Mouse (Mus musculus) hematopoietic stem cell, adult 5-6 weeks (primary cell): Measurements from ENCODE around the gene Popdc3. TPM values are rescaled to one million over a fixed set of nuclear protein-coding genes. Genes with fewer than 3 reads are reported as not detected.
"Not testable (repeated sequence)": the region's sequence is repeated elsewhere in the genome, so short reads cannot be mapped to it uniquely, and the experiment has no call there.

Experiments used
- ATAC-seq, 2 experiments: fragments of 125-278 bp in 1 of 2; replicated peaks in 1 of 2; 2 replicates each; pipeline ENCODE4 v1.8.0; 2016 to 2017; ENCODE audit warnings: inconsistent platforms in 2 of 2, mild to moderate bottlenecking in 2 of 2, moderate number of reproducible peaks in 2 of 2, low read depth in 1 of 2, moderate TSS enrichment in 1 of 2; ENCODE audit not compliant: low FRiP score in 2 of 2, poor library complexity in 2 of 2, severe bottlenecking in 2 of 2, insufficient read depth in 1 of 2, low TSS enrichment in 1 of 2
- total RNA-seq: library from RNA; stranded (forward); fragments of 172-1452, 232-1000 nt; gene quantifications from 2 replicates; pipeline ENCODE4 v1.2.3, GENCODE M21; 2017

Popdc3 gene
- not detected in 2 replicates for total RNA-seq

- ATAC-seq: not testable (repeated sequence)
These were observed at the start of gene Popdc3 for GRCm38 (mm10) chr10:45177798-45178197. Gene Popdc3, plus strand, starts transcription at chr10:45178098.

DNA sequence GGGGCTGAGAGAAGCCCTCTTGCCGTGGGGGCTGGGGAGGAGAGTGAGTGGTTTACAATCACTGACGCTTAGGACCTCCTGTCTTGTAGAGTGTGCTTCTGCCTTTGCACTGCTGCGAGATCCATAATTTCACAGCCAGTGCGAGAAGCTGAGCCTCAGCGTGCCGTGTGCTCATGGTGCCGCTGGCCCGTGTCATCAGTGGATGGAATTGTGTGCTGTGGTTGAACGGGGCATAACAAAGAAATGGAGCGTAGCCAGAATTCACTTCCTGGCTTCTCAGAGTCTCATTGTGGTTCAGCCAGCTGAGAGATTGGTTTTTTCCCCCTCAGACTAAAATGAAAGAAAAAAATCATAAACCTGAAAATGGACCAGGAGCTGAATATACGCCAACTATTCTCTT is 48.8 kb upstream of the Popdc3 start:
- peak; percentile 82 to 86 for ATAC-seq

GRCm38 (mm10) chr10:45130004-45130403 is 47.9 kb upstream of the Popdc3 start:
- ATAC-seq: peak in 1 of 2 experiments; percentile 5; a peak in 1 of 4 replicates

GRCm38 (mm10) chr10:45132371-45132770 is 45.5 kb upstream of the Popdc3 start:
- ATAC-seq: no peak

GRCm38 (mm10) chr10:45136806-45137205 is 41.1 kb upstream of the Popdc3 start:
- ATAC-seq: no peak

GRCm38 (mm10) chr10:45139910-45140309 is 38.0 kb upstream of the Popdc3 start:
- no peak for ATAC-seq

DNA sequence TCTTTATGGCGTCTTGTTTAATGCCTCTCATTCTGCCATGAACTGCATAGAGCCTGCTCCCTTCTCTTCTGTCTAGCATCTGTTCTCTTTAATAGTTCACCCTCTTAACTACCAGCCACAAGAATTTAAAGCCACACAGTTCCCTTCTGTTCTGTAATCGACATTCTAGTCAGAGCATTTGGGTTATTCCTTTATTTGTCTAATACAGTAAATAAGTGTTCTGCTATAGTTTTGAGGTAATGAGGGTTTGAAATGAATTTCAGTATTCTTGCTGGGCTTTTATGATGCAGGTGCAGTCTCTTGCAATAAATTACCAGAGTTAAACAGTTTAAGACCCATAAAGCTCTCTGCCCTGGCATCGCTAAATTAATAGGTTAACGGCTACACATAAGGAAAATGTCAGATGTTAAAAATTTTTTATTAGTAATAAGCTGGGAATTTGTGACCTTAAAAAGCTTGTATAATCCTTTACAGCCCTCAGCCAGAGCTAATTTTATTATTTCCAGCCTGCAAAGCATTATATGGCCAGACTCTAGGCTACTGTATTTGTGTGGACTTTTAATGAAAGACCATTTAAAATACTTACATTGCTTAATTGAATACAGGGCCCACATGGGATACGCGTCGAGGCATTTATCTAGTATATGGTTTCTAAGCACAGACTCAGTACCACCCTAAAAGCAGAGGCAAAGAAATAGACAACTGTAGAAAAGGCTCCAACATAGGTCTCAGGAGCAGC is 37.3 kb upstream of the Popdc3 start:
- ATAC-seq: no peak

DNA sequence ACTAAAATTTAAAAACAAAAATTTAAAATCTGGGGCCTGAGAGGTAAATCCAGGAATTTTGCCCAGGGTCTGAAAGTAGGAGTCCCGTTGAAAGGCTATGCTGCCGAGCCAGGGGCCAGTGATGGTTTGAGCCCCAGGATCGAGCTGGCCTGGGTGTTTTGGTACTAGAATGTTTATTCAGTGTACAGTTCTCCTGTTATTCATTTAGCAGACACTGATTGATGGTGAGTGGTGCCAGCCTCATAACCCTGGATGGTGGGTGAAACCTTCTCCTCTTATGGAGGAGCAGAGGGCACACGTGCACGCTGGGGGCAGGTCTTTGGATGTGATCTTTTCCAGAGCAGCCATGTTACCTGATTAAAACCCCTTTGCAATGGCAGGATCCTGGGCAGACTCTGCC is 35.5 kb upstream of the Popdc3 start:
- ATAC-seq: no peak

DNA sequence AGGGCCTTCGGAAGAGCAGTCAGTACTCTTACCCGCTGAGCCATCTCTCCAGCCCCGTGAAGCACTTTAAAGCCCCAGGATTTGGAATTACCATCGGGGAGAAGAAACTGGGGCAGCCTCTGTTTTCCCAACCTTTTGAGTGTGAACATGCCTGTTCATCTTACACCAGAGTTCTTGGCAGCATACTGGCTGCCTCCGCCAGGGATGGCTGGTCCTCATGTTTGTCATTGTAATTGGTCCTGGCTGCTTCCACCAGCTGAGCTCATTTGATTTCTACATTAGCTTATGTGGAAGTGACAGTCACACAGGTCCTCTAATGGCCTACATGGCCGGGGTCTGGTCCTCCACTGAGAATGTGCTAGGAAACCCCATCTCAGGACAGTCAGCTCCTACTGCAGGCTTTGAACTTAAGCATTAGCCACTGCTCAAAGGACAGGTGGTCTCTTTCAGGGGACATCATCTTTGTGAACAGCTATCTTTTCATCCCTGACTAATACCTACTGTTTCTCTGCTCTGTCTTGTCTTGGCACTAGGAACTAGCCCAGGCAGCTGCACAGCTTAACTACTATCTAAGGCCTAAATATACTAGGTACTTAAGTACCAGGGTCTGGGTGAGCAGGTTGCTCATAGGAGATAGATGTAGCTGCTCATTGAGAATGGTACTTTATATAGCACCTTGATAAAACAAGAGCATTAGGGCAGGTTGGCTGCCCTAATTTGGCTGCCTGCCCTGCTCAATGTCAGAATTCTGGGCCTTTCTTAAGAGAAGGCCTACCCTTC is 33.7 kb upstream of the Popdc3 start:
- no peak for ATAC-seq

DNA sequence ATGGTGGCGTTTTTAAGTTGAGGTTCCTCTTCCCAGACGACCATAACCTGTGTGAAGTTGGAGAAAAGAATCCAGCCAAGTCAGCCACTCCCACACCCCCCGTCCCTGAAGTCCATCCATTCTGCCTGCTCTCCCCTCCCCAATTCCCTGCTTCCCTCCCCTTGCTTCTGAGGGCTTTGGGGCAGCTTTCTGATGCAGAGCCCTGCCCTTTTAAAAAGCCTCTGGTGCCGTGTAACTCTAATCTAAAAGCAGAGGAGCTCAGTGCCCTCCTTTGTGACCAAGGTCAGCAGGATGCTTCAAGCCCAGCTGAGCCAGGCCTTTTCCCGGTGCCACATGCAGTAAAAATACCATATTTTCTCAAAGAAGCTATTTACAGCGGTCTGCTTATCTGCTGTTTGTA is 31.1 kb upstream of the Popdc3 start:
- ATAC-seq: no peak

DNA sequence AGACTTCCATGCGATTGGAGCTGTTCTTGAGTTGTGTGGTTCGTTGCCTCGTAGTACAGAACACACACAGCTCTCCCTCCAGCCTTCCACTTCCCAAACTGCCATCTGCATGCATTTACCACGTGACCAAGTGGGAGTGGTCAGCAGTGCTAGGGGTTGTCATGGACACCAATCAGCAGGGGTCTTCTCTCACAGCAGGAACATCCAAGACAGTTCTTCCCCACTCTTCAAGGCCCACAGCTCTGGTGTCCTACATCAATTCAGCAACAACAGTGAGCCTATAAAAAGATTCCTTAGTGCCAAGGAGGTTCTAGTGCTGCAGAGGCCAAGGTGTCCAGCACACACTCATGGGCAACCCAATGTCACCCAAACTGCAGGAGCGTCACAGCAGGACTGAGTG is 26.8 kb upstream of the Popdc3 start:
- ATAC-seq: no peak

GRCm38 (mm10) chr10:45151771-45152692 is 25.9 kb upstream of the Popdc3 start:
- no peak for ATAC-seq

GRCm38 (mm10) chr10:45154557-45155060 is 23.3 kb upstream of the Popdc3 start:
- no peak for ATAC-seq

DNA sequence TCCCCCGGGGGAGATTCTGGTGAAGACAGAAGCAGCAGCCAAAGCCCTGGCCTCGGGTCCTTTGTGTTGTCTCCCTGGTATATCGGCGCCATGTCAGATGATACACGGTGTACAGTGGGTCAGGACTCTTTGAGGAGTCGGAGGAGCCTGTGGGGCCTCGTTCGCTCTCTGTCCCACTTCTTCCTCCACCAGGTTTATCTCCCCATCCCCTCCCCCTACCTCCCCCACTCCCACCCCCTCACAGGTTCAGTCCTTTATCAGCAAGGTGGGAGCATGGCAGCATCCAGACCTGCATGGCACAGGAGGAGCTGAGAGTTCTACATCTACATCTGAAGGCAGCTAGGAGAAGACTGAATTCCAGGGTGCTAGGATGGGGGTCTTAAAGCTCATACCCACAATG is 12.0 kb upstream of the Popdc3 start:
- ATAC-seq: no peak

- ATAC-seq: no peak
These were observed 4.0 kb upstream of the Popdc3 start for GRCm38 (mm10) chr10:45173927-45174326.

GRCm38 (mm10) chr10:45174345-45174744 is 3.6 kb upstream of the Popdc3 start:
- no peak for ATAC-seq

DNA sequence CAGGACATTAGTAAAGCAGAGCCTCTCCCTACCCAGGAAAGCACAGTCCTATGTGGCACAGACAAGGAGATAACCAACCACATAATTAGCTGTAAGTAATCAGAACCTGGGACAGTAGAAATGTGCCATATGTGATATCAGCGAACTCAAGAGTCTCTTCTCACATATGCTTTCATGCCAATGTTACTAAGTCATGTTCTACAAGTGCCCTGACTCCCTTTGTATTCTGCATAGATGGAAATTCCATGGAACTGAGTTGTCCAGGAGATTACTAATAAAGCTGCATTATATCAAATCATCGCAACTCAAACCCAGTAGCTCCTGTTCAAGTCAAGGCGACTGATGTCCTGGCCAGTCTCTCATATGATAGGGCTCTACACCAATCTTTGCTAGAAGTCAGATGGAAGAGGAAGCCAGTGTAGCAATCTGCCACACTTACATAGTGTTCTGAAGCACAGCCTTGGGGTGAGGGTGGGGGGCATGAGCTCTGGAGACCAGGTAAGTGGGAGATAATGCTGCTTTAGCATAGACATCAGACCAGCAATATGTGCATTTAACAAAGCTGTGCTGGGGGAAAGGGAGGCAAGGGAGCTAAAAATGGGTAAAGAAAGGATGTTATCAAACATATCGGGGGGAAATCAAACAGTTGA is 2.9 kb downstream of the Popdc3 start:
- ATAC-seq: no peak
